Mouse (Mus musculus) heart, postnatal 0 days (tissue): ENCODE data around the gene Atf4.

ENCODE experiments used
- CTCF ChIP-seq: IDR thresholded peaks from 2 replicates; pipeline ENCODE4 v1.5.1; 2016; ENCODE audit warnings: antibody characterized with exemption, control low read depth, low read depth
- EP300 ChIP-seq: IDR thresholded peaks from 2 replicates; pipeline ENCODE4 v1.6.1; 2016; ENCODE audit warnings: antibody characterized with exemption, low read depth

DNA sequence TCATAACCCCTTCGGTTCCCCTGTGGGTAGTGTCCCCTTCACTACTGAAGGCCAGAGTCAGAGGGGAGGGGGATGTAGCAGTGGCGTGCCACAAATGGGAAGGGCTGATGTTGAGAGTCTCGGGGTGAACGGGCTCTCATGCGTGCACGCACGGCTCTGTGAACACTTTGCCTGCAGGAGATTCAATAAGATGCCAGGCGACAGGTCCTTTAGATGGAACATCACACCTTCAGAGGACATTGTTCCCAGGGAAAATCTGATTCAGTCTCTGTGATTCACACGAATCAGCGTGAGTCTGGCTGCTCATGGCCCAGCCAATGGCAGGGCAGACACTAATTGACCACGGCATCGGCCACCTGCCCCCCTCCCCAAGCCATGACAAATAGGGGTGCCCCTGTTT, 49.2 kb downstream of the Atf4 start:
- TF ChIP-seq EP300 (no peak), CTCF (no peak)
